Mouse (Mus musculus): ENCODE results near the gene Scarb1. TPM values are rescaled to one million over a fixed set of nuclear protein-coding genes. Genes with fewer than 3 reads are reported as not detected.

The Scarb1 gene
- total and polyA plus RNA-seq, 2 experiments from 2014 or later = 57.7 to 74.0 TPM

- Histone ChIP-seq H3K4me2 (ENCODE audit: low read depth, low read length, poor library complexity, severe bottlenecking) (no peak overlapping the region), H3K9ac (replicated peaks; ENCODE audit: low read length, poor library complexity, severe bottlenecking) (no peak overlapping the region), H3K4me3 (ENCODE audit: low read depth, low read length) (no peak overlapping the region), H3K36me3 (ENCODE audit: insufficient read depth, low read length) (no peaks in the 10 kb centered on the region), H3K9me3 (ENCODE audit: low read length) (no peaks in the 10 kb centered on the region), H3K27me3 (ENCODE audit: insufficient read depth, low read length) (no peaks in the 10 kb centered on the region), H3K27ac (ENCODE audit: low read depth, low read length) (peak overlapping the region; percentile 44; the same call in 1 of the 2 replicates), H3K4me1 (ENCODE audit: insufficient read depth, low read length) (no peaks in the 10 kb centered on the region)
- no peak for DNase-seq (ENCODE audit: low spot score)
- WGBS = 86% methylated on average over 8 of the region's 8 CpGs
- TF ChIP-seq CTCF (IDR thresholded peaks at IDR 0.05) = no peak
- no peak for ATAC-seq (ENCODE audit: low FRiP score)
These were observed 88.2 kb downstream of the Scarb1 start for GRCm38 (mm10) chr5:125252664-125253063.

GRCm38 (mm10) chr5:125251885-125252615 lies 88.8 kb downstream of the Scarb1 start:
- no peak overlapping the region for H3K4me3 ChIP-seq (ENCODE audit: low read depth, low read length)
- peak overlapping the region; percentile 44 for H3K27ac ChIP-seq (ENCODE audit: low read depth, low read length)
- no peaks in the 10 kb centered on the region for H3K27me3 ChIP-seq (ENCODE audit: insufficient read depth, low read length)
- H3K9me3 ChIP-seq (ENCODE audit: low read length) = no peaks in the 10 kb centered on the region
- H3K4me1 ChIP-seq (ENCODE audit: insufficient read depth, low read length) = no peaks in the 10 kb centered on the region
- WGBS = 52% methylated on average over 15 of the region's 15 CpGs
- H3K9ac ChIP-seq (replicated peaks; ENCODE audit: low read length, poor library complexity, severe bottlenecking) = no peak overlapping the region
- H3K4me2 ChIP-seq (ENCODE audit: low read depth, low read length, poor library complexity, severe bottlenecking) = no peak overlapping the region
- peak; percentile 62 for TF ChIP-seq CTCF (IDR thresholded peaks at IDR 0.05)
- no peak for DNase-seq (ENCODE audit: low spot score)
- ATAC-seq (ENCODE audit: low FRiP score) = no peak
- H3K36me3 ChIP-seq (ENCODE audit: insufficient read depth, low read length) = no peaks in the 10 kb centered on the region

- peaks cover 15% of the 10 kb centered on the region; the same call in 1 of the 2 replicates for H3K4me1 ChIP-seq (ENCODE audit: insufficient read depth, low read length)
- no peak for DNase-seq (ENCODE audit: low spot score)
- ATAC-seq (ENCODE audit: low FRiP score) = no peak
- WGBS = 57% methylated on average over 6 of the region's 6 CpGs
- no peaks in the 10 kb centered on the region for H3K36me3 ChIP-seq (ENCODE audit: insufficient read depth, low read length)
- no peak overlapping the region for H3K4me2 ChIP-seq (ENCODE audit: low read depth, low read length, poor library complexity, severe bottlenecking)
- no peak overlapping the region for H3K27ac ChIP-seq (ENCODE audit: low read depth, low read length)
- H3K27me3 ChIP-seq (ENCODE audit: insufficient read depth, low read length) = no peaks in the 10 kb centered on the region
- TF ChIP-seq CTCF (IDR thresholded peaks at IDR 0.05) = no peak
- no peak overlapping the region for H3K9ac ChIP-seq (replicated peaks; ENCODE audit: low read length, poor library complexity, severe bottlenecking)
- H3K4me3 ChIP-seq (ENCODE audit: low read depth, low read length) = no peak overlapping the region
- no peaks in the 10 kb centered on the region for H3K9me3 ChIP-seq (ENCODE audit: low read length)
These were observed 91.7 kb downstream of the Scarb1 start for GRCm38 (mm10) chr5:125249187-125249586.

- Histone ChIP-seq H3K27ac (ENCODE audit: low read depth, low read length) (no peak overlapping the region), H3K27me3 (ENCODE audit: insufficient read depth, low read length) (no peaks in the 10 kb centered on the region), H3K4me3 (ENCODE audit: low read depth, low read length) (no peak overlapping the region), H3K9me3 (ENCODE audit: low read length) (no peaks in the 10 kb centered on the region), H3K4me1 (ENCODE audit: insufficient read depth, low read length) (peaks cover 15% of the 10 kb centered on the region; the same call in 1 of the 2 replicates), H3K4me2 (ENCODE audit: low read depth, low read length, poor library complexity, severe bottlenecking) (no peak overlapping the region), H3K9ac (replicated peaks; ENCODE audit: low read length, poor library complexity, severe bottlenecking) (no peak overlapping the region), H3K36me3 (ENCODE audit: insufficient read depth, low read length) (no peaks in the 10 kb centered on the region)
- ATAC-seq (ENCODE audit: low FRiP score) (no peak), DNase-seq (ENCODE audit: low spot score) (no peak)
- 88% methylated on average over 4 of the region's 4 CpGs for WGBS
- no peak for TF ChIP-seq CTCF (IDR thresholded peaks at IDR 0.05)
These were observed 94.2 kb downstream of the Scarb1 start for GRCm38 (mm10) chr5:125246711-125247110.

GRCm38 (mm10) chr5:125245534-125246151 lies 95.3 kb downstream of the Scarb1 start:
- H3K27ac ChIP-seq (ENCODE audit: low read depth, low read length) = peak overlapping the region; percentile 80
- peak overlapping the region; percentile 38 for H3K4me2 ChIP-seq (ENCODE audit: low read depth, low read length, poor library complexity, severe bottlenecking)
- H3K27me3 ChIP-seq (ENCODE audit: insufficient read depth, low read length) = no peaks in the 10 kb centered on the region
- H3K9me3 ChIP-seq (ENCODE audit: low read length) = no peaks in the 10 kb centered on the region
- peaks cover 15% of the 10 kb centered on the region; the same call in 1 of the 2 replicates for H3K4me1 ChIP-seq (ENCODE audit: insufficient read depth, low read length)
- TF ChIP-seq CTCF (IDR thresholded peaks at IDR 0.05) = no peak
- H3K4me3 ChIP-seq (ENCODE audit: low read depth, low read length) = no peak overlapping the region; the same call in 1 of the 2 replicates
- no peaks in the 10 kb centered on the region for H3K36me3 ChIP-seq (ENCODE audit: insufficient read depth, low read length)
- DNase-seq (ENCODE audit: low spot score) (peak; percentile 87), ATAC-seq (ENCODE audit: low FRiP score) (peak; percentile 88)
- WGBS = under 1% methylated on average over 26 of the region's 27 CpGs
- H3K9ac ChIP-seq (replicated peaks; ENCODE audit: low read length, poor library complexity, severe bottlenecking) = peak overlapping the region; percentile 5; the same call in 1 of the 2 replicates

All from midbrain, postnatal 0 days (tissue).